Mouse (Mus musculus) heart, adult 2 months (tissue): ENCODE data around the gene Klhdc4. TPM values are rescaled to one million over a fixed set of nuclear protein-coding genes. Genes with fewer than 3 reads are reported as not detected.

Source experiments
- DNase-seq, 2 experiments: peaks; one replicate each; pipeline ENCODE4 v3.0.0; 2021
- H3K27ac ChIP-seq: fragments of 200-600 bp; 2 replicates; pipeline ENCODE4 v1.8.1; 2022
- H3K27me3 ChIP-seq: fragments of 200-500 bp; 2 replicates; pipeline ENCODE4 v1.6.1; 2012; ENCODE audit warnings: mild to moderate bottlenecking, low read length, inconsistent platforms, mixed read lengths; ENCODE audit not compliant: control insufficient read depth, insufficient read depth
- H3K36me3 ChIP-seq: fragments of 200-500 bp; 2 replicates; pipeline ENCODE4 v1.6.1; 2012; ENCODE audit warnings: low read length, inconsistent platforms; ENCODE audit not compliant: control insufficient read depth, insufficient read depth
- H3K4me1 ChIP-seq: fragments of 200-500 bp; 2 replicates; pipeline ENCODE4 v1.6.1; 2011; ENCODE audit warnings: low read length; ENCODE audit not compliant: control insufficient read depth, insufficient read depth
- H3K4me3 ChIP-seq: fragments of 200-600 bp; 2 replicates; pipeline ENCODE4 v1.8.1; 2022
- H3K79me2 ChIP-seq: fragments of 200-500 bp; replicated peaks from 2 replicates; pipeline ENCODE4 v1.6.1; 2012; ENCODE audit warnings: mild to moderate bottlenecking, inconsistent platforms, low read length, moderate library complexity, mixed read lengths; ENCODE audit not compliant: control insufficient read depth, insufficient read depth
- H3K9ac ChIP-seq: fragments of 200-500 bp; 2 replicates; pipeline ENCODE4 v1.6.1; 2012; ENCODE audit warnings: low read depth, mild to moderate bottlenecking, control low read depth, inconsistent platforms, low read length, mixed read lengths
- CTCF ChIP-seq: fragments of 200-600 bp; IDR thresholded peaks from 2 replicates; pipeline ENCODE4 v1.8.1; 2022; ENCODE audit warnings: antibody characterized with exemption, mild to moderate bottlenecking, moderate library complexity
- EP300 ChIP-seq: fragments of 200-500 bp; IDR thresholded peaks from 2 replicates; pipeline ENCODE4 v1.6.1; 2011; ENCODE audit warnings: low read depth, low read length, control low read depth; ENCODE audit not compliant: insufficient read depth
- POLR2A ChIP-seq: fragments of 200-500 bp; IDR thresholded peaks from 2 replicates; pipeline ENCODE4 v1.6.1; 2011; ENCODE audit warnings: mild to moderate bottlenecking, low read depth, low read length, control low read depth; ENCODE audit not compliant: insufficient read depth
- WGBS: fragments of 180-500 bp; shearing (Covaris S2); methylation state at CpG from one replicate; pipeline ENCODE4 v1.1.7; 2018; 5-methylcytosine and 5-hydroxymethylcytosine counted together
- intact Hi-C: fragments of 180-260 bp; cut with DNase I; formaldehyde crosslinking; loops from one replicate; pipeline ENCODE4 v1.15.1; 2025
- polyA plus RNA-seq: library from polyadenylated mRNA; depleted of rRNA; stranded (reverse); fragments of >200 nt; gene quantifications from 2 replicates; pipeline ENCODE4 v1.2.3, GENCODE M21; 2012
- total RNA-seq, 2 experiments: library from RNA; stranded (reverse); gene quantifications; 2 replicates each; pipeline ENCODE4 v1.2.3; 2021

The Klhdc4 gene
- total and polyA plus RNA-seq, 3 experiments: 9.6 to 12.6 (median 11.2) TPM

- Histone ChIP-seq H3K4me1 (no peaks in the 10 kb centered on the region), H3K4me3 (no peak overlapping the region), H3K27me3 (no peaks in the 10 kb centered on the region), H3K27ac (no peak overlapping the region), H3K36me3 (no peaks in the 10 kb centered on the region), H3K9ac (no peak overlapping the region), H3K79me2 (no peaks in the 10 kb centered on the region)
- WGBS: 76% methylated on average over 11 of the region's 11 CpGs
- intact Hi-C loops: no loop called here
- TF ChIP-seq POLR2A (no peak), EP300 (no peak), CTCF (no peak)
- DNase-seq: no peak
Measured at GRCm38 (mm10) chr8:121809524-121810155, 19.7 kb downstream of the Klhdc4 start.

GRCm38 (mm10) chr8:121808032-121808431 lies 21.3 kb downstream of the Klhdc4 start:
- Histone ChIP-seq H3K79me2 (no peaks in the 10 kb centered on the region), H3K27me3 (no peaks in the 10 kb centered on the region), H3K27ac (no peak overlapping the region), H3K36me3 (no peaks in the 10 kb centered on the region), H3K4me3 (no peak overlapping the region), H3K9ac (no peak overlapping the region), H3K4me1 (no peaks in the 10 kb centered on the region)
- TF ChIP-seq CTCF: no peak
- TF ChIP-seq POLR2A: no peak
- no peak for TF ChIP-seq EP300
- intact Hi-C loops: no loop called here
- DNase-seq: no peak
- 84% methylated on average over 11 of the region's 11 CpGs for WGBS

- no peak for TF ChIP-seq EP300
- no peak for TF ChIP-seq POLR2A
- H3K9ac ChIP-seq: no peak overlapping the region
- H3K79me2 ChIP-seq: no peaks in the 10 kb centered on the region
- no peak for DNase-seq
- H3K4me3 ChIP-seq: no peak overlapping the region
- 85% methylated on average over 13 of the region's 13 CpGs for WGBS
- H3K27me3 ChIP-seq: no peaks in the 10 kb centered on the region
- H3K4me1 ChIP-seq: no peaks in the 10 kb centered on the region
- H3K27ac ChIP-seq: no peak overlapping the region
- intact Hi-C loops: no loop called here
- no peaks in the 10 kb centered on the region for H3K36me3 ChIP-seq
Measured at GRCm38 (mm10) chr8:121806126-121806525, 23.2 kb downstream of the Klhdc4 start.

- no peaks in the 10 kb centered on the region for H3K36me3 ChIP-seq
- H3K9ac ChIP-seq: no peak overlapping the region
- intact Hi-C loops: no loop called here
- TF ChIP-seq EP300 (no peak), CTCF (no peak), POLR2A (no peak)
- H3K27me3 ChIP-seq: no peaks in the 10 kb centered on the region
- H3K4me1 ChIP-seq: no peaks in the 10 kb centered on the region
- no peaks in the 10 kb centered on the region for H3K79me2 ChIP-seq
- 97% methylated on average over 5 of the region's 5 CpGs for WGBS
- no peak overlapping the region for H3K27ac ChIP-seq
- no peak for DNase-seq
- no peak overlapping the region for H3K4me3 ChIP-seq
Measured at GRCm38 (mm10) chr8:121804829-121805228, 24.5 kb downstream of the Klhdc4 start.

GRCm38 (mm10) chr8:121798401-121798800 lies 31.0 kb downstream of the Klhdc4 start:
- DNase-seq: no peak
- WGBS: 72% methylated on average over 6 of the region's 6 CpGs
- TF ChIP-seq CTCF: no peak
- no peak for TF ChIP-seq EP300
- TF ChIP-seq POLR2A: no peak
- no peaks in the 10 kb centered on the region for H3K27me3 ChIP-seq
- no peaks in the 10 kb centered on the region for H3K79me2 ChIP-seq
- no peak overlapping the region for H3K9ac ChIP-seq
- H3K36me3 ChIP-seq: no peaks in the 10 kb centered on the region
- H3K4me3 ChIP-seq: no peak overlapping the region
- no peaks in the 10 kb centered on the region for H3K4me1 ChIP-seq
- H3K27ac ChIP-seq: no peak overlapping the region
- intact Hi-C loops: no loop called here

- intact Hi-C loops: no loop called here
- Histone ChIP-seq H3K4me1 (peaks cover 2% of the 10 kb centered on the region; the same call in 1 of the 2 replicates), H3K9ac (no peak overlapping the region), H3K79me2 (no peaks in the 10 kb centered on the region), H3K4me3 (no peak overlapping the region), H3K36me3 (no peaks in the 10 kb centered on the region), H3K27me3 (no peaks in the 10 kb centered on the region), H3K27ac (no peak overlapping the region)
- WGBS: 86% methylated on average over 11 of the region's 11 CpGs
- TF ChIP-seq CTCF (no peak), EP300 (no peak), POLR2A (no peak)
- DNase-seq: no peak
Measured at GRCm38 (mm10) chr8:121796406-121796805, 33.0 kb downstream of the Klhdc4 start.
